Mouse (Mus musculus) midbrain, embryonic 10.5 days (tissue): ENCODE results near the gene Snta1. TPM values are rescaled to one million over a fixed set of nuclear protein-coding genes. Genes with fewer than 3 reads are reported as not detected.
A peak's percentile ranks its signal among the peaks of the same experiment; 100 is the strongest.
"Not testable (repeated sequence)": the region's sequence is repeated elsewhere in the genome, so short reads cannot be mapped to it uniquely, and the experiment has no call there.

Experiments
- DNase-seq: peaks from one replicate; pipeline ENCODE4 v3.0.0-alpha.2; 2017; ENCODE audit warnings: low spot score
- H3K27ac ChIP-seq: fragments of 300-500 bp; sonication (generic); replicated peaks from 2 replicates; pipeline ENCODE4 v1.5.1; 2016; ENCODE audit warnings: mild to moderate bottlenecking
- H3K27me3 ChIP-seq: fragments of 300-500 bp; sonication (generic); 2 replicates; pipeline ENCODE4 v1.6.1; 2016; ENCODE audit warnings: low read depth, mild to moderate bottlenecking; ENCODE audit not compliant: poor library complexity, severe bottlenecking
- H3K36me3 ChIP-seq: fragments of 300-500 bp; sonication (generic); 2 replicates; pipeline ENCODE4 v1.6.1; 2016; ENCODE audit warnings: mild to moderate bottlenecking, moderate library complexity
- H3K4me1 ChIP-seq: fragments of 300-500 bp; sonication (generic); 2 replicates; pipeline ENCODE4 v1.6.1; 2016
- H3K4me3 ChIP-seq: fragments of 300-500 bp; sonication (generic); 2 replicates; pipeline ENCODE4 v1.5.1; 2016; ENCODE audit warnings: mild to moderate bottlenecking, moderate library complexity
- H3K9me3 ChIP-seq: fragments of 300-500 bp; sonication (generic); replicated peaks from 2 replicates; pipeline ENCODE4 v1.6.1; 2016; ENCODE audit warnings: mild to moderate bottlenecking
- WGBS: fragments of 180-500 bp; shearing (Covaris S2); methylation state at CpG from one replicate; pipeline ENCODE4 v1.1.7; 2016; 5-methylcytosine and 5-hydroxymethylcytosine counted together
- polyA plus RNA-seq: library from polyadenylated mRNA; unstranded; fragments of >200 nt; fragmentation: Nextera tagmentation; extraction: Ambion mirVana; gene quantifications from 2 replicates; pipeline ENCODE4 v1.2.1, GENCODE M21; 2016

Gene Snta1
- polyA plus RNA-seq, 1 experiment from 2014 or later, result 3.0 TPM

DNA sequence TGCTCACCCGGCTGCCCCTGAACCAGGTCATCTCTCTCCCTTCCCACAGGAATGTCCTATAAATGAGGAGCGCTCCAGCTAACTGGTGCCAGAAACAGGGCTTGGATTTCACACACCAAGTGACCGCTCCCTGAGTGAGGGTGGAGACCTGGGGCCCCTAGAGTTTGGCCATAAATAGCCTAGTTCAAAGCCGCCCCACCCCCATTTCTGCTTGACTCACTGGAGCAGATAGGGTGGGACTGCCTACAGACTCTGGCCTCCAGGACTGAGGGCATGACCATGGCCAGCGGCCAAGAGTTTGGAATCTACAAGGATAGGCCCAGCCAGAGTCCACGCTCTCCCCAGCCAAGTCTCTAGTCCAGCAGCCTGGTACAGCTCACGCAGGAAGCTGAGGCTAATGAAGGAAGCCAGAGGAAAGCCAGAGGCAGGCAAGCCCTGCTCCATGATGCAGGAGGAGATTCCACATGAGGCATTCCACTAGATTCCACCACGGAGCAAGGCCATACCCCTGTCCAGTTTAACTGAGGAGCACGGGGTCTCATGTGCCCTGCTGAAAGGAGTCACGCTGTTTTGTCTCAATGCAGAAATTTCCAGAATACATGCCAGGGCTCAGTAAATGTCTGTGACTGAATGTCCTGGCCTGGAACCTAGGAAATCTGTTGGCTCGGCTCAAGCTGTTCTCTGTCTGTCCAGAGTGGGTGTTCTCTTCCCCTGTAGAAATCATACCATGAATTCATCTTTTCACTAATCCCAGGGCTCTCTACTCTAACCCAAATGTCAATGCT is 17.5 kb downstream of the Snta1 start:
- no peaks in the 10 kb centered on the region for H3K4me1 ChIP-seq
- no peak overlapping the region for H3K27ac ChIP-seq
- H3K36me3 ChIP-seq, result no peaks in the 10 kb centered on the region
- DNase-seq, result no peak
- H3K4me3 ChIP-seq, result no peak overlapping the region
- H3K9me3 ChIP-seq, result no peaks in the 10 kb centered on the region
- no peaks in the 10 kb centered on the region for H3K27me3 ChIP-seq
- 88% methylated on average over 11 of the region's 11 CpGs for WGBS

DNA sequence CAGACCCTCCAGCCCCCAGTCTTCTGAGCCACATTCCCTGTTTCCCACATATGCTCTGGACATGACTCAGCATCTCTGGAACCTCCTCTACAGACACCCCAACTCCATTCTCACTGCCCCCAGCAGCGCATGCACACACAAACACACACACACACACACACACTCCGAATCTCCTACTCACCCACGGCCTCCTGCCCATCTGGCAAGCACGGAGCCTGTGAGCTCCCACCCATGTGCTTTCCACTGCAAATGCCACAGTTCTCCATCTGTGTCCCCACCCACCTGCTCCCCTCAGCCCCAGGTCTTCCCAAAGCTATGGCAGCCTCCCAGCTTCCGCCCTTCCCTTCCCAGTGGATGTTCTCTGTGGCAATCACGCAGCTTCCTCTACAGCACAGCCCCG is 28.8 kb downstream of the Snta1 start:
- Histone ChIP-seq H3K4me1 (peaks cover 3% of the 10 kb centered on the region; the same call in 1 of the 2 replicates), H3K27ac (no peak overlapping the region; the same call in 1 of the 2 replicates)
- 86% methylated on average over 7 of the region's 7 CpGs for WGBS

DNA sequence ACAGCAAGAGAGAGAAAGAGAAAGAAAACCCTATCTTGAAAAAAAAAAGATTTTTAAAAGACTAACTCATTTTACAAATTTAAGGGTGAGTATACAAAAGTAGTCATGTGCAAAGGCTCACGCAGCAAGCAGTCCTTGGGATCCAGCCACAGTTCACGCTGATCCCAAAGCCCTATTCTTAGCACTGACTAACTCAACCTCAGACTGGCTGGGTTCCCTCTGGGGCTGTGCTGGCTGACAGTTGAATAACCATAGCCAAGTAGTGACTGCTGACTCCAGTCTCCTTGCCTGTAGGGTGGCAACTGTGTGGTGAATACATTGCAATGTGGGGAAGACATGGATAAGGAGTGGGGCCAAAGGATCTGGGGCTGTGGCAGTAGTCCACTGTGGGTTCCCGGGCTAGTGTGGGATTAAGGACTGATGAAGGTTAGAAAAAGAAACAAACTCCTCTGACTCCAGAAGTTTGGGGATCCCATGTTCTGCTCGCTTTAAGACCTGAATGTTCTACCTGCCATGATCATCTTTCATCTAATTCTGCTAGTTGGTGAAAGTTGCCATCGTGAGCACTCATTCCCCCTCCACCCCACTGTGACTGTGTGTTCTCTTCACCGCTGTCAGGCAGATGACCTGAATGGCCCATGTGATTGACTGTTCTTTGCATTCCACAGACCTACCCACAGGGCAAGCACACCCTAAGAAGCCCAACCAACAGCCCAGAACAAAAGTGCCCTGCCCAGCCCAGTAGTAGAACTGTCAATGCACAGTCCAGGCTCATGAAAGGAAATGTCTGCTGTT is 32.9 kb downstream of the Snta1 start:
- Histone ChIP-seq H3K4me1 (peaks cover 13% of the 10 kb centered on the region), H3K9me3 (no peaks in the 10 kb centered on the region), H3K27me3 (no peaks in the 10 kb centered on the region), H3K4me3 (no peak overlapping the region), H3K36me3 (no peaks in the 10 kb centered on the region), H3K27ac (no peak overlapping the region)
- no peak for DNase-seq
- WGBS, result 82% methylated on average over 6 of the region's 6 CpGs

More for the DNA sequence above, 28.8 kb downstream of the Snta1 start:
- Histone ChIP-seq H3K9me3 (no peaks in the 10 kb centered on the region), H3K4me3 (no peak overlapping the region), H3K27me3 (no peaks in the 10 kb centered on the region), H3K36me3 (no peaks in the 10 kb centered on the region)
- DNase-seq, result no peak

DNA sequence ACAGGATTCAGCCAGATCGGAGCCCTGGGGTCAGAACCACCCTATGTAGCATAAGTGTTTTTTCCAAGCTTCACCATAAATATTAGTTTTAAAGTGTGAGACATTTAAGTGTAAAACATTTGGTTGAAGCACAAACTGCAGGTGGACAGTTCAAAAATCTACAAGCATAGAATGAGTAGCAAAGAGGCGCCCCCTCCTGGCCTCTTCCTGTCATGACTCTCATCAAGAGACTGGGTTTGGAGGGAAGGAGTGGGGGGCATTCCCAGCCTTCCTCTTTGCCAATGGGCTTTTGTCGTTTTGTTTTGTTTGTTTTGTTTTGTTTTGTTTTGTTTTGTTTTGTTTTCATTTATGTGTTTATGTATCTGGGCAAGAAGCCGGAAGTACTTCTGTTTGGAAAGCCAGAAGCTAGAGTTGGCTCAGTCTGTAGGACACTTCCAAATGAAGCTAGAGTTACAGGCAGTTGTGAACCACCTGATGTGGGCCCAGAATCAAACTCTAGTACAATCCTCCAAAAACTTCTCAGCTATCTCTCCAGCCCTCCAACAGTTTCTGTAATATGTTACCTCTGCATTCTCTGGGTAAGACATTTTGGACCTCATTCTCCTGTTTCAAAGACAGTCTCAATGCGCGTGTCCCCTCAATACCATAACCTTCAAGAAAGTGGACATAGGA is 33.8 kb downstream of the Snta1 start:
- Histone ChIP-seq H3K36me3 (no peaks in the 10 kb centered on the region), H3K9me3 (no peaks in the 10 kb centered on the region), H3K4me1 (peaks cover 11% of the 10 kb centered on the region), H3K27me3 (no peaks in the 10 kb centered on the region), H3K4me3 (no peak overlapping the region), H3K27ac (no peak overlapping the region)
- DNase-seq, result peak; percentile 61
- WGBS, result 57% methylated on average over 6 of the region's 6 CpGs

DNA sequence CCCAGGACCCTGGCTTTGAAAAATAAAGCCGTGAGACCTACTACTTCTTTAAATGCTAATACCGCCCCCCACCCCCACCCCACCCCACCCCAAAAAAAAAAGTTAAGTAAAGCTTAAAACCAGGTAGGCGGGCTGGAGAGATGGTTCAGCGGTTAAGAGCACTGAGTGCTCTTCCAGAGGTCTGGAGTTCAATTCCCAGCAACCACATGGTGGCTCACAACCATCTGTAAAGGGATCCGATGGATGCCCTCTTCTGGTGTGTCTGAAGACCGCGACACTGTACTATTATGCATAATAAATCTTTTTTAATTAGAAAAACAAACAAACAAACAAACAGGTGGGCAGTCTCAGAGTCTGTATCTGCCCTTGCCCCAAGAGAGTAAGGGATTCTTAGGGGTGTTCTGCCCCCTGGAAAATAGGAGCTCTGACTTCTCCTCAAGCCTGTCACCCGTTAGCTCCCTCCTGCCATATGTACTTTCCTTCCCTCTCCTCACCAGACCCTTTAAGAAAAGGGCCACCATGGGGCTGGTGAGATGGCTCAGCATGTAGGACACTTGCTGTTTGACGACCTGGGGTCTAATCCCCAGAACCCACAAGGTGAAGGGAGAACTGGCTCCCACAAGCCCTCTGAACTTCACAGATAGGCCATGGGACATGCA is 34.9 kb downstream of the Snta1 start, which contains the start of gene Cdk5rap1:
Gene Cdk5rap1, minus strand, starts transcription at position 169 of the 659 bp plus-strand sequence.
- 14% methylated on average over 9 of the region's 9 CpGs for WGBS
- Histone ChIP-seq H3K9me3 (no peaks in the 10 kb centered on the region), H3K36me3 (0 out of 2 replicates have a peak, but pooled peaks cover 6% of the 10 kb centered on the region), H3K4me3 (peak within 1 kb of the TSS; percentile 87), H3K27ac (peak within 1 kb of the TSS; percentile 93), H3K27me3 (no peaks in the 10 kb centered on the region), H3K4me1 (peaks cover 9% of the 10 kb centered on the region)
- no peak for DNase-seq

- H3K27me3 ChIP-seq, result no peaks in the 10 kb centered on the region
- no peaks in the 10 kb centered on the region for H3K9me3 ChIP-seq
- peak overlapping the region; percentile 93 for H3K27ac ChIP-seq
- WGBS, result under 1% methylated on average over 42 of the region's 42 CpGs
- peak; percentile 87 for DNase-seq
- peaks cover 11% of the 10 kb centered on the region for H3K36me3 ChIP-seq
- peak overlapping the region; percentile 87 for H3K4me3 ChIP-seq
- H3K4me1 ChIP-seq, result peaks cover 9% of the 10 kb centered on the region
Observed at GRCm38 (mm10) chr2:154372151-154372829, 35.6 kb downstream of the Snta1 start.

GRCm38 (mm10) chr2:154367510-154367909 is 40.4 kb downstream of the Snta1 start:
- Histone ChIP-seq H3K4me1 (peaks cover 3% of the 10 kb centered on the region), H3K4me3 (no peak overlapping the region), H3K36me3 (peaks cover 52% of the 10 kb centered on the region), H3K27me3 (no peaks in the 10 kb centered on the region), H3K27ac (no peak overlapping the region), H3K9me3 (no peaks in the 10 kb centered on the region)
- DNase-seq, result no peak
- WGBS, result 91% methylated on average over 1 of the region's 1 CpGs

- 68% methylated on average over 15 of the region's 19 CpGs for WGBS
- H3K4me1 ChIP-seq, H3K27me3 ChIP-seq, H3K9me3 ChIP-seq: not testable (repeated sequence)
- Histone ChIP-seq H3K4me3 (peak overlapping the region; percentile 41), H3K27ac (peak overlapping the region; percentile 50; the same call in 1 of the 2 replicates), H3K36me3 (peaks cover 23% of the 10 kb centered on the region)
- peak; percentile 12 for DNase-seq
Observed at GRCm38 (mm10) chr2:154354000-154354425, 53.9 kb downstream of the Snta1 start.

GRCm38 (mm10) chr2:154348152-154348551 is 59.7 kb downstream of the Snta1 start:
- no peaks in the 10 kb centered on the region for H3K4me1 ChIP-seq
- WGBS, result 95% methylated on average over 3 of the region's 3 CpGs
- H3K36me3 ChIP-seq, result peaks cover 62% of the 10 kb centered on the region
- H3K27ac ChIP-seq, result no peak overlapping the region
- H3K27me3 ChIP-seq, result no peaks in the 10 kb centered on the region
- H3K9me3 ChIP-seq, result no peaks in the 10 kb centered on the region
- no peak for DNase-seq
- no peak overlapping the region for H3K4me3 ChIP-seq

- no peak overlapping the region for H3K4me3 ChIP-seq
- H3K36me3 ChIP-seq, result peaks cover 35% of the 10 kb centered on the region
- no peak overlapping the region for H3K27ac ChIP-seq
- no peak for DNase-seq
- H3K27me3 ChIP-seq, result no peaks in the 10 kb centered on the region
- 70% methylated on average over 2 of the region's 2 CpGs for WGBS
- H3K9me3 ChIP-seq, result no peaks in the 10 kb centered on the region
- H3K4me1 ChIP-seq, result no peaks in the 10 kb centered on the region
Observed at GRCm38 (mm10) chr2:154339356-154339755, 68.5 kb downstream of the Snta1 start.

DNA sequence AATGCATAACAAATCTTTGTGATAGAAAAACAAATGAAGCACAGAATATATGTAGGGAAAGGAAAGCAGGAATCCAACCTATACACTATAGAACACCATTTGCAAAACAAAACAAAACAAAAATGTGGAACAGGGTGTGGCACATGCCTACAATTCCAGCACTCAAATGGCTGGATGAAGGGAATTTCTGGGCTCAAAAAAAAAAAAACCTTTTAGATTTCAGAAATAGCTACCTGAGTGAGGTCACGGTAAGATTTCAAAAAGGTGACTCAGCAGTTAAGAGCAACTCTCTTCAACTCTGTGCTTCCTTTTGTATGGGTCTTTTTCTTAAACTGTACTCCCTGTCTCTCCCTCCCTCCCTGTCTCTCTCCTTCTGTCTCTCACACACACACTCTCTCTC is 69.7 kb downstream of the Snta1 start:
- H3K27ac ChIP-seq, result no peak overlapping the region
- peaks cover 31% of the 10 kb centered on the region for H3K36me3 ChIP-seq
- 77% methylated on average over 1 of the region's 1 CpGs for WGBS
- no peaks in the 10 kb centered on the region for H3K27me3 ChIP-seq
- 0 out of 2 replicates have a peak, but pooled peaks cover 2% of the 10 kb centered on the region for H3K9me3 ChIP-seq
- no peak overlapping the region for H3K4me3 ChIP-seq
- no peaks in the 10 kb centered on the region for H3K4me1 ChIP-seq
- DNase-seq, result no peak
